Mouse (Mus musculus): ENCODE results near the gene Fut11. TPM values are rescaled to one million over a fixed set of nuclear protein-coding genes. Genes with fewer than 3 reads are reported as not detected.

Gene Fut11
- polyA plus RNA-seq, 2 experiments: 3.3 to 4.3 TPM

DNA sequence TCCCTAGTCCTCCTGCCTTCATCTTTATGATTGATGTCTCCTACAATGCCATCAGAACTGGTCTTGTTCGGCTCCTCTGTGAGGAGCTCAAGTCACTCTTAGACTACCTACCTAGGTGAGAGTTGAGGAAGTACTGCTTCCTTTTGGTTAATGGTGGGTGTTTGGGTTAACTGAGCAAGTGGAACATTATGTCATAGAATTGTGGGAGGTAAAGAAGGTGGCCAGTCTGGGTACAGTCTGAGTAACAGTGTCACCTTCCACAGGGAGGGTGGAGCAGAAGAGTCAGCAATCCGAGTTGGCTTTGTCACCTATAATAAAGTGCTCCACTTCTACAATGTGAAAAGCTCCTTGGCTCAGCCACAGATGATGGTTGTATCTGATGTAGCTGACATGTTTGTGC, 5.8 kb upstream of the Fut11 start:
- DNase-seq (ENCODE audit: low read depth in 3 of 3, low spot score in 3 of 3): no peak
- Histone ChIP-seq H3K9me3 (ENCODE audit: control insufficient read depth, low read length) (no peaks in the 10 kb centered on the region), H3K36me3 (replicated peaks; ENCODE audit: control insufficient read depth, insufficient read depth, low read depth) (peaks cover 92% of the 10 kb centered on the region), H3K27me3 (ENCODE audit: control insufficient read depth, insufficient read depth, low read length) (no peaks in the 10 kb centered on the region), H3K27ac (no peak overlapping the region), H3K4me2 (ENCODE audit: low read depth) (no peak overlapping the region), H3K9ac (replicated peaks) (no peak overlapping the region), H3K4me1 (replicated peaks; ENCODE audit: control insufficient read depth in 2 of 2, insufficient read depth in 2 of 2, low read length in 1 of 2) (peaks cover 2 to 4% of the 10 kb centered on the region in 2 experiments; a peak in 2 of 4 replicates), H3K4me3 (ENCODE audit: insufficient read depth in 1 of 2, low read depth in 2 of 2, low read length in 2 of 2) (no peak overlapping the region)
- whole genome bisulfite sequencing (ENCODE audit: insufficient replicate concordance): 80% methylated on average over 2 of the region's 2 CpGs
- TF ChIP-seq CTCF (IDR thresholded peaks at IDR 0.05; ENCODE audit: low read depth): no peak
- no peak for TF ChIP-seq EP300 (IDR thresholded peaks at IDR 0.05; ENCODE audit: low read depth)
- ATAC-seq (ENCODE audit: insufficient read depth): no peak

DNA sequence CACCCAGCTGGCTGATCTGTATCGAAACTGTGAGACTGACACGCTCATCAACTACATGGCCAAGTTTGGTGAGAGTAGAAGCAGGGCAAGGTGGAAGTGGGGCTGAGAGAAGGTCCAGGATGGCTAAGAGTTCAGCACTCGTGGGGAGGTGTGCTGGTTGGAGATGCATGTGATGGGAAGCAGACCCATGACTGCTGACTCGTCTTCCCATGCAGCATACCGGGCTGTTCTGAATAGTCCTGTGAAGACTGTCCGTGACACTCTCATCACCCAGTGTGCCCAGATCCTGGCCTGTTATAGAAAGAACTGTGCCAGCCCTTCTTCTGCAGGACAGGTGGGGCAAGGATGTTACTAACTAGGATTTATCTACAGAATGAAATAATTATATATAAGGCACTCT, 3.0 kb upstream of the Fut11 start:
- H3K36me3 ChIP-seq (replicated peaks; ENCODE audit: control insufficient read depth, insufficient read depth, low read depth): peaks cover 67% of the 10 kb centered on the region
- 79% methylated on average over 6 of the region's 6 CpGs for WGBS (ENCODE audit: insufficient replicate concordance)
- no peak overlapping the region for H3K27ac ChIP-seq
- H3K9me3 ChIP-seq (ENCODE audit: control insufficient read depth, low read length): no peaks in the 10 kb centered on the region
- no peak overlapping the region for H3K4me3 ChIP-seq (ENCODE audit: insufficient read depth in 1 of 2, low read depth in 2 of 2, low read length in 2 of 2)
- no peak for TF ChIP-seq EP300 (IDR thresholded peaks at IDR 0.05; ENCODE audit: low read depth)
- TF ChIP-seq CTCF (IDR thresholded peaks at IDR 0.05; ENCODE audit: low read depth): no peak
- H3K9ac ChIP-seq (replicated peaks): no peak overlapping the region
- no peak overlapping the region for H3K4me2 ChIP-seq (ENCODE audit: low read depth)
- H3K27me3 ChIP-seq (ENCODE audit: control insufficient read depth, insufficient read depth, low read length): no peaks in the 10 kb centered on the region
- ATAC-seq (ENCODE audit: insufficient read depth) (no peak), DNase-seq (ENCODE audit: low read depth in 3 of 3, low spot score in 3 of 3) (no peak)
- H3K4me1 ChIP-seq (replicated peaks; ENCODE audit: control insufficient read depth in 2 of 2, insufficient read depth in 2 of 2, low read length in 1 of 2): peaks cover 12 to 20% of the 10 kb centered on the region in 2 experiments; a peak in 3 of 4 replicates

DNA sequence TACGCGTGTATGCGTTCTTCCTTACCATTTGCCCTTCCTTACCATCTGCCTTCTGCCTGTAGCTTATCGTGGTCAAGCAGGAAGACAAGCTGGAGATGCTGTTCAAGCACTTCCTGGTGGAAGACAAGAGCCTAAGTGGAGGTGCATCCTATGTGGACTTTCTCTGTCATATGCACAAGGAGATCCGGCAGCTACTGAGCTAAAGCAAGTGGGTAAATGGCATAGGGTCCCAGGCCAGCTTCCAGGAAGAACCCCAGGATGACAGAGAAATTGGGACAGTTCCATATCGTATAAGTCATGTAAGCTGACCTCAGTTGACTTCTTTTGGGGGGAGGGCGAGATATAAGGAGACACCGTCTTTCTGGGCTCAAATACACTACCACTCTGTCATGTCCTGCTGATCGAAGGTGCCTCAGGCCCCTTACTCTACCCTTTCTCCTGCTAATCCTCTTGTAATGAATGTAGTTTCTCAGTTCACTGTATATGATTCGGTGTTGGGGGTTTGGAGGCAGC, 1.1 kb upstream of the Fut11 start:
- Histone ChIP-seq H3K4me2 (ENCODE audit: low read depth) (0 out of 2 replicates have a peak overlapping the region, but pooled peaks have one; percentile 80), H3K27ac (no peak overlapping the region; the same call in 1 of the 2 replicates), H3K27me3 (ENCODE audit: control insufficient read depth, insufficient read depth, low read length) (no peaks in the 10 kb centered on the region), H3K9me3 (ENCODE audit: control insufficient read depth, low read length) (no peaks in the 10 kb centered on the region), H3K9ac (replicated peaks) (no peak overlapping the region), H3K4me3 (ENCODE audit: insufficient read depth in 1 of 2, low read depth in 2 of 2, low read length in 2 of 2) (no peak overlapping the region), H3K4me1 (replicated peaks; ENCODE audit: control insufficient read depth in 2 of 2, insufficient read depth in 2 of 2, low read length in 1 of 2) (peaks cover 19 to 25% of the 10 kb centered on the region in 2 experiments), H3K36me3 (replicated peaks; ENCODE audit: control insufficient read depth, insufficient read depth, low read depth) (peaks cover 53% of the 10 kb centered on the region)
- whole genome bisulfite sequencing (ENCODE audit: insufficient replicate concordance): 70% methylated on average over 10 of the region's 10 CpGs
- TF ChIP-seq CTCF (IDR thresholded peaks at IDR 0.05; ENCODE audit: low read depth) (no peak), EP300 (IDR thresholded peaks at IDR 0.05; ENCODE audit: low read depth) (no peak)
- DNase-seq (ENCODE audit: low read depth in 3 of 3, low spot score in 3 of 3): no peak
- no peak for ATAC-seq (ENCODE audit: insufficient read depth)

DNA sequence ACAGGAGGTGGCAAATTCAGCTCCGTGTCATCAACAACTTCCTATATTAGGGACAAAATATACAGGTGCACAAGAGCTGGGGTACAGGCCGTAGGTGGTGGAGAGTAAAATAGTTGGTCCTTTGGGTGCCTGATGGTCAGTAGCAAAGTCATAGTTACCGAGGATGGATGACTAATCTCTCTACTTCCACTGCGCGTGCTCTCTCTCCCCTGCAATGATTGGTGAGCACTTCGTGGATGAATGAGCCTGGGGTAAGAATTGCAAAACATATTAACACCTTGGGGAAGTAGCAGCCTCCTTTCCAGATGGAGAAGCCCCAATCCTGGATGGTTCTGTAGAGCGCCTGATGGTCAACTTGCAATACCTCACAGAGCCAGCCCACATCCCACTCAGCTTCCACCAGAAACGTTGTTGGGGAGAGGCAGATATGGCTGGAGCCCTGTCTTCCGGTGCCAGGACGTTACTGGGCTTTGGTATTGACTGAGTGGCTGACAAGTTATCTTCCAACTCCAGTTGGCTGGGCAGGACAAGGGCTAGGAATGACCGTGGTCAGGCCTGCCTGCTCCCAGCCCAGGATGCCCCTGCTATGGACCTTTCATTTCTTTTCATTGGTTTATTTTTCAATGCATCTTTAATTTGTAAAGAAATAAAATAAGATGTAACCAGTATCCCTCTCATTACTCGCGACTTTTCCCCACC, 434 bp upstream of the Fut11 start:
- peaks cover 51% of the 10 kb centered on the region for H3K36me3 ChIP-seq (replicated peaks; ENCODE audit: control insufficient read depth, insufficient read depth, low read depth)
- H3K27ac ChIP-seq: no peak overlapping the region; the same call in none of the 2 replicates
- H3K27me3 ChIP-seq (ENCODE audit: control insufficient read depth, insufficient read depth, low read length): no peaks in the 10 kb centered on the region
- DNase-seq (ENCODE audit: low read depth in 3 of 3, low spot score in 3 of 3) (no peak), ATAC-seq (ENCODE audit: insufficient read depth) (peak; percentile 24; the same call in 1 of the 2 replicates)
- peak overlapping the region; percentile 87 for H3K9ac ChIP-seq (replicated peaks)
- 40% methylated on average over 13 of the region's 13 CpGs for WGBS (ENCODE audit: insufficient replicate concordance)
- H3K4me2 ChIP-seq (ENCODE audit: low read depth): peak overlapping the region; percentile 80
- H3K9me3 ChIP-seq (ENCODE audit: control insufficient read depth, low read length): no peaks in the 10 kb centered on the region
- H3K4me3 ChIP-seq (ENCODE audit: insufficient read depth in 1 of 2, low read depth in 2 of 2, low read length in 2 of 2): peak overlapping the region; percentile 72 to 74
- peaks cover 22 to 27% of the 10 kb centered on the region in 2 experiments for H3K4me1 ChIP-seq (replicated peaks; ENCODE audit: control insufficient read depth in 2 of 2, insufficient read depth in 2 of 2, low read length in 1 of 2)
- TF ChIP-seq CTCF (IDR thresholded peaks at IDR 0.05; ENCODE audit: low read depth) (no peak), EP300 (IDR thresholded peaks at IDR 0.05; ENCODE audit: low read depth) (no peak)

DNA sequence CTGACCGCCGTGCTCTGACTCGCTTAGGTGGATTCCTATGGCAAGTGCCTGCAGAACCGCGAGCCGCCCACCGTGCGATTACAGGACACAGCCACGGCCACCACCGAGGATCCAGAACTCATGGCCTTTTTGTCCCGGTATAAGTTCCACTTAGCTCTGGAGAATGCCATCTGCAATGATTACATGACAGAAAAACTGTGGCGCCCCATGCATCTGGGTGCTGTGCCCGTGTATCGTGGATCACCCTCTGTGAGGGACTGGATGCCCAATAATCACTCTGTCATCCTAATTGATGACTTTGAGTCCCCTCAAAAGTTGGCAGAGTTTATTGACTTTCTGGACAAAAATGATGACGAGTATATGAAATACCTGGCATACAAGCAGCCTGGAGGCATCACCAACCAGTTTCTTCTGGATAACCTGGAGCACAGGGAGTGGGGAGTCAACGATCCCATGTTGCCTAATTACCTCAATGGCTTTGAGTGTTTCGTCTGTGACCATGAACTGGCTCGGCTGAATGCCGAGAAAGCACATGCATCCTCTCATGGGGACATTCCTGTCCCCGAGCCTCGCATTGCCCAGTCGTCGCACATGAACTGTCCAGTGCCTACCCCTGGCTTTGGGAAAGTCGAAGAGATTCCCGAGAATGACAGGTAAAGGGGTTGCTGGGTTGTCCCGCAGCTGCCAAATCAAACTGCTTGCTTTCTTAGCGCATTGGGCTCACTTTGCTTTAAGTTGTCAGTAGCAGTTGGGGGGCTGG, 1.2 kb downstream of the Fut11 start:
- H3K36me3 ChIP-seq (replicated peaks; ENCODE audit: control insufficient read depth, insufficient read depth, low read depth): peaks cover 38% of the 10 kb centered on the region
- TF ChIP-seq EP300 (IDR thresholded peaks at IDR 0.05; ENCODE audit: low read depth) (no peak), CTCF (IDR thresholded peaks at IDR 0.05; ENCODE audit: low read depth) (no peak)
- peak overlapping the region; percentile 11; the same call in 1 of the 2 replicates for H3K27ac ChIP-seq
- H3K9ac ChIP-seq (replicated peaks): peak overlapping the region; percentile 87
- H3K4me2 ChIP-seq (ENCODE audit: low read depth): peak overlapping the region; percentile 80
- H3K27me3 ChIP-seq (ENCODE audit: control insufficient read depth, insufficient read depth, low read length): no peaks in the 10 kb centered on the region
- H3K9me3 ChIP-seq (ENCODE audit: control insufficient read depth, low read length): no peaks in the 10 kb centered on the region
- peak overlapping the region; percentile 72 to 74 for H3K4me3 ChIP-seq (ENCODE audit: insufficient read depth in 1 of 2, low read depth in 2 of 2, low read length in 2 of 2)
- DNase-seq (ENCODE audit: low read depth in 3 of 3, low spot score in 3 of 3) (no peak), ATAC-seq (ENCODE audit: insufficient read depth) (peak; percentile 0; the same call in 1 of the 2 replicates)
- peaks cover 22 to 27% of the 10 kb centered on the region in 2 experiments for H3K4me1 ChIP-seq (replicated peaks; ENCODE audit: control insufficient read depth in 2 of 2, insufficient read depth in 2 of 2, low read length in 1 of 2)
- 22% methylated on average over 27 of the region's 27 CpGs for WGBS (ENCODE audit: insufficient replicate concordance)

All from liver, embryonic 14.5 days (tissue).